Mouse (Mus musculus): ENCODE data around the gene Zkscan1.

Zkscan1 gene

GRCm38 (mm10) chr5:138117199-138118015, 32.5 kb downstream of the Zkscan1 start:
- DNase-seq (ENCODE audit: low spot score), result no peak

- DNase-seq (ENCODE audit: low spot score), result no peak
These were observed 33.2 kb downstream of the Zkscan1 start for GRCm38 (mm10) chr5:138118041-138118440.

- no peak for DNase-seq (ENCODE audit: low spot score)
These were observed 47.7 kb downstream of the Zkscan1 start for GRCm38 (mm10) chr5:138132425-138133064.

- no peak for DNase-seq (ENCODE audit: low spot score)
These were observed 52.4 kb downstream of the Zkscan1 start for GRCm38 (mm10) chr5:138137257-138137656.

- DNase-seq (ENCODE audit: low spot score), result peak; percentile 41
These were observed 53.2 kb downstream of the Zkscan1 start for GRCm38 (mm10) chr5:138137935-138138549.

- DNase-seq (ENCODE audit: low spot score), result no peak
These were observed 53.7 kb downstream of the Zkscan1 start for GRCm38 (mm10) chr5:138138585-138138984.

- no peak for DNase-seq (ENCODE audit: low spot score)
These were observed 69.5 kb downstream of the Zkscan1 start for GRCm38 (mm10) chr5:138154390-138154789.

GRCm38 (mm10) chr5:138155443-138155976, 70.6 kb downstream of the Zkscan1 start, which contains the start of gene Zfp113:
Gene Zfp113, minus strand, starts transcription at chr5:138155744.
- DNase-seq (ENCODE audit: low spot score), result peak; percentile 80

Measured in ovary, postnatal 14 days (tissue).